Comparison of ENCODE assay signal across 19 mouse cellular contexts in the genomic region with DNA sequence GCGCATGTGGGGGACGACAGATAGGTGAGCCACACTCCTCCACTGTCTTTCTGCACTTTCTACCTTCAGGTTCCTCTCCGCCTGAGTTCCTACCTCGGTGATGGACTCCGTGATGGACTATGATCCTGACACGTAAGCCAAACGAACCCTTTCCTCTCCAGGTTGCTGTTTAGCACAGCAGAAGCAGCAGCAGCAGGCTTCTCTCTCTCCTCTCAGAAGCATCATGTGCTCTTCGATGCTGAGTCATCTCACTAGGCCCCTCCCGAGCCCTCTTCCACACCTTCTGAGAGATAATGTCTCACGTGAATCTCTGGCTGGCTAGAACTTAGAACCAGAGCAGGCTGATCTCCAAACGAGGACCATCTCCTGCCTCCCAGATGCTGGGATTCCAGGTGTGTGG. TPM values are rescaled to one million over a fixed set of nuclear protein-coding genes. Genes with fewer than 3 reads are reported as not detected.
DNase-seq lines count a peak whose midpoint lies in the region; ATAC-seq and TF ChIP-seq lines count a peak whose summit lies in the region.
"Had no signal": no experiment of that assay in that cellular context is flagged by ENCODE, and none has a peak within 500 bp of the region (broad histone marks: within the 10 kb centered on the region; RNA-seq: fewer than 3 reads in every experiment).

No protein-coding gene starts in this region.

- H3K9ac ChIP-seq in liver, embryonic 11.5 days (ENCODE audit: low read depth, low read length), result no peak overlapping the region
- H3K9ac ChIP-seq: hindbrain, embryonic 12.5 days had no signal

- H3K27ac ChIP-seq in liver, embryonic 11.5 days (ENCODE audit: low read depth, low read length), result no peak overlapping the region
- H3K27ac ChIP-seq: embryonic facial prominence, embryonic 10.5 days; hindbrain, embryonic 12.5 days; limb, embryonic 10.5 days had no signal

- no peak overlapping the region for H3K4me3 ChIP-seq in liver, embryonic 11.5 days (ENCODE audit: low read depth, low read length)
- no peak overlapping the region for H3K4me3 ChIP-seq in lung, adult 2 months (replicated peaks; ENCODE audit: extremely low read depth, low read depth, low read length)
- H3K4me3 ChIP-seq: embryonic facial prominence, embryonic 10.5 days; erythroblast, embryonic 14.5 days; hindbrain, embryonic 12.5 days; limb, embryonic 10.5 days had no signal

- peaks cover 14% of the 10 kb centered on the region for H3K27me3 ChIP-seq in liver, embryonic 11.5 days (replicated peaks; ENCODE audit: control insufficient read depth, insufficient read depth, low read length)

- H3K9me3 ChIP-seq in liver, embryonic 11.5 days (ENCODE audit: control insufficient read depth, low read length), result no peaks in the 10 kb centered on the region
- H3K9me3 ChIP-seq: embryonic facial prominence, embryonic 10.5 days; hindbrain, embryonic 12.5 days; limb, embryonic 10.5 days had no signal

- 48% methylated on average over 11 of the region's 11 CpGs for WGBS in liver, embryonic 11.5 days
- WGBS in lung, adult 2 months, result 62% methylated on average over 11 of the region's 11 CpGs

- ATAC-seq in liver, embryonic 11.5 days (replicated peaks; ENCODE audit: low FRiP score), result no peak
- ATAC-seq: CD4-positive, CD25-positive, alpha-beta regulatory T cell, adult 4 months; forebrain, embryonic 16.5 days had no signal

- no peak for TF ChIP-seq POLR2A in lung, adult 2 months (IDR thresholded peaks at IDR 0.05; ENCODE audit: borderline replicate concordance, extremely low read depth, low read depth, low read length)

- H3K36me3 ChIP-seq in liver, embryonic 11.5 days (ENCODE audit: control insufficient read depth, insufficient read depth, low read length), result no peaks in the 10 kb centered on the region
- H3K36me3 ChIP-seq: embryonic facial prominence, embryonic 10.5 days; hindbrain, embryonic 12.5 days; limb, embryonic 10.5 days had no signal

- peak; percentile 14 for DNase-seq in liver
- no peak for DNase-seq in liver, embryonic 11.5 days (ENCODE audit: low spot score)
- peak; percentile 56 for DNase-seq in R1 (ENCODE audit: low read depth, low spot score)
- DNase-seq in kidney, postnatal 10 days, result peak; percentile 41
- no peak for DNase-seq in lung, postnatal 14 days
- no peak for DNase-seq in lung, adult 2 months
- no peak for DNase-seq in urinary bladder, postnatal 10 days (ENCODE audit: low spot score)
- DNase-seq: adrenal gland, postnatal 36 days; cerebellum, postnatal 14 days; heart, adult 18-20 months; lung, adult 18-20 months; midbrain, embryonic 14.5 days; thymus, postnatal 4 days had no signal

- TF ChIP-seq CTCF in lung, adult 2 months (IDR thresholded peaks at IDR 0.05; ENCODE audit: insufficient read depth, low read length), result no peak

- H3K4me1 ChIP-seq in liver, embryonic 11.5 days (replicated peaks; ENCODE audit: control insufficient read depth, insufficient read depth, low read length), result no peaks in the 10 kb centered on the region
- no peaks in the 10 kb centered on the region for H3K4me1 ChIP-seq in lung, adult 2 months (ENCODE audit: control insufficient read depth, insufficient read depth, low read length)
- H3K4me1 ChIP-seq: embryonic facial prominence, embryonic 10.5 days had no signal

- no peak overlapping the region for H3K4me2 ChIP-seq in liver, embryonic 11.5 days
- H3K4me2 ChIP-seq: hindbrain, embryonic 12.5 days had no signal

RNA-seq across cellular contexts. Expression of a gene that starts 11.1 kb away (rescaled TPM):
- 4.1 and 4.8 TPM in 2 replicates for polyA plus RNA-seq in liver, embryonic 11.5 days (2014; fragmentation: Nextera tagmentation; extraction: Ambion mirVana)
- 6.4 and 12.3 TPM in 2 replicates for polyA plus RNA-seq in lung, adult 2 months (2012; rRNA removed)

RNA-seq across cellular contexts. Expression of a gene that starts 42.4 kb away (rescaled TPM):
- polyA plus RNA-seq in liver, embryonic 11.5 days (2014; fragmentation: Nextera tagmentation; extraction: Ambion mirVana), result 0.13 and 0.14 TPM in 2 replicates
- 6.4 and 7.0 TPM in 2 replicates for polyA plus RNA-seq in lung, adult 2 months (2012; rRNA removed)
- polyA plus RNA-seq: CD4-positive, CD25-positive, alpha-beta regulatory T cell, adult 4 months; erythroblast, embryonic 14.5 days had no signal

RNA-seq across cellular contexts. Expression of a gene that starts 44.8 kb away (rescaled TPM):
- 0.97 and 1.0 TPM in 2 replicates for polyA plus RNA-seq in liver, embryonic 11.5 days (2014; fragmentation: Nextera tagmentation; extraction: Ambion mirVana)
- 65.9 and 79.6 TPM in 2 replicates for polyA plus RNA-seq in lung, adult 2 months (2012; rRNA removed)

Comparison
In these comparisons a context has a peak if more than half of its experiments do, and no peak if none do; other contexts are left out.
1. DNase-seq: peak in liver (single experiment), R1 (single experiment) and kidney, postnatal 10 days (single experiment); none in liver, embryonic 11.5 days (single experiment), lung, postnatal 14 days (single experiment), lung, adult 2 months (single experiment) and urinary bladder, postnatal 10 days (single experiment).
2. RNA of a gene that starts 44.8 kb away (polyA plus RNA-seq): 65.9 to 79.6 TPM in lung, adult 2 months; 0.97 to 1.0 TPM in liver, embryonic 11.5 days; every median in the first group is over 10 times any median in the second.